Mouse (Mus musculus): ENCODE data around the gene Bloc1s3. TPM values are rescaled to one million over a fixed set of nuclear protein-coding genes. Genes with fewer than 3 reads are reported as not detected.

Gene Bloc1s3
- total and polyA plus RNA-seq, 3 experiments = 6.1 to 7.5 TPM; not detected in 1

- DNase-seq (ENCODE audit: low read depth, low spot score) = no peak
- Histone ChIP-seq H3K9me3 (replicated peaks; ENCODE audit: insufficient read depth, low read length) (no peaks in the 10 kb centered on the region), H3K4me3 (ENCODE audit: control insufficient read depth in 1 of 2, insufficient read depth in 1 of 2, low read depth in 2 of 2, low read length in 2 of 2) (no peak overlapping the region), H3K36me3 (ENCODE audit: control insufficient read depth in 1 of 2, insufficient read depth in 2 of 2, low read length in 2 of 2) (no peaks in the 10 kb centered on the region), H3K9ac (ENCODE audit: control insufficient read depth, low read depth, low read length, poor library complexity, severe bottlenecking) (no peak overlapping the region), H3K27me3 (ENCODE audit: control insufficient read depth in 1 of 2, insufficient read depth in 2 of 2, low read length in 2 of 2) (no peaks in the 10 kb centered on the region), H3K79me2 (ENCODE audit: control insufficient read depth, insufficient read depth, low read length, poor library complexity) (peaks cover 2% of the 10 kb centered on the region; the same call in 1 of the 2 replicates), H3K4me1 (ENCODE audit: control insufficient read depth in 1 of 2, insufficient read depth in 2 of 2, low read length in 2 of 2) (peaks cover 0 to 4% of the 10 kb centered on the region in 2 experiments; a peak in 2 of 4 replicates), H3K27ac (ENCODE audit: control insufficient read depth, low read depth, low read length) (no peak overlapping the region)
- TF ChIP-seq BHLHE40 (IDR thresholded peaks at IDR 0.05; ENCODE audit: borderline replicate concordance, low read depth, low read length) (no peak), MEF2A (IDR thresholded peaks at IDR 0.05; ENCODE audit: extremely low read depth, insufficient replicate concordance, low read depth, low read length, poor library complexity, severe bottlenecking) (no peak), HCFC1 (IDR thresholded peaks at IDR 0.05; ENCODE audit: low read depth, low read length) (no peak), RCOR1 (IDR thresholded peaks at IDR 0.05; ENCODE audit: low read depth, low read length) (no peak), POLR2AphosphoS2 (IDR thresholded peaks at IDR 0.05; ENCODE audit: low read length) (no peak), GATA1 (IDR thresholded peaks at IDR 0.05; ENCODE audit: low read depth, low read length) (no peak), KAT2A (conservative IDR thresholded peaks at IDR 0.05; ENCODE audit: low read depth, low read length) (no peak), ZMIZ1 (IDR thresholded peaks at IDR 0.05; ENCODE audit: low read depth, low read length) (no peak)
Measured at GRCm38 (mm10) chr7:19523757-19524419, 15.7 kb upstream of the Bloc1s3 start.

DNA sequence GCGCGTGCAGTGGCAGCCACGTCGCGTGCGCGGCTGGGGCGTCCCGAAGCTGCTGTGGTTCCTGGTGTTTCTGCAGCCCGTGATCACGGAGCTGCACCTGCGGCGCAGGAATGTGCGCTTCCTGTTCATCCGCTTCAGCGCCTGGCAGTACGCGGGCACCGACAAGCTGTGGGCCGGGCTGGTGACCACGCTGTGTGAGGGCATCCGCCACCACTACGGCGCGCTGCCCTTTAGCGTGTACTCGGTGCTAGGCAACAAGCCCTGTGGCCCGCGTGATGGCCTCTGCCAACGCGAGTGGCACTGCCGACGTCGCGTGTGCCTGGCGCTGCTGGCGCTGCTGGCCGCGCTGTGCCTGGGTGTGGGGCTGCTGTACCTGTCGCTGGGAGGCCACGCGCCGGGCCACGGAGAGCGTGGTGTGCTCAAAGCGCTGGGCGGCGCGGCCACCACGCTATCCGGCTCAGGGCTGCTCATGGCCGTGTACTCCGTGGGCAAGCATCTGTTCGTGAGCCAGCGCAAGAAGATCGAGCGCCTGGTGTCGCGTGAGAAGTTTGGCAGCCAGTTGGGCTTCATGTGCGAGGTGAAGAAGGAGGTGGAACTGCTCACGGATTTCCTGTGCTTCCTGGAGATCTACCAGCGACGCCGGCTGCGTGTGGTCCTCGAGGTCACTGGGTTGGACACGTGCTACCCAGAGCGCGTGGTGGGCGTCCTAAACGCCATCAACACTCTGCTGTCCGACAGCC, 15.0 kb upstream of the Bloc1s3 start:
- Histone ChIP-seq H3K4me3 (ENCODE audit: control insufficient read depth in 1 of 2, insufficient read depth in 1 of 2, low read depth in 2 of 2, low read length in 2 of 2) (no peak overlapping the region), H3K27me3 (ENCODE audit: control insufficient read depth in 1 of 2, insufficient read depth in 2 of 2, low read length in 2 of 2) (no peaks in the 10 kb centered on the region), H3K9me3 (replicated peaks; ENCODE audit: insufficient read depth, low read length) (no peaks in the 10 kb centered on the region), H3K36me3 (ENCODE audit: control insufficient read depth in 1 of 2, insufficient read depth in 2 of 2, low read length in 2 of 2) (no peaks in the 10 kb centered on the region), H3K27ac (ENCODE audit: control insufficient read depth, low read depth, low read length) (no peak overlapping the region), H3K79me2 (ENCODE audit: control insufficient read depth, insufficient read depth, low read length, poor library complexity) (peaks cover 2% of the 10 kb centered on the region; the same call in 1 of the 2 replicates), H3K4me1 (ENCODE audit: control insufficient read depth in 1 of 2, insufficient read depth in 2 of 2, low read length in 2 of 2) (peaks cover 0 to 4% of the 10 kb centered on the region in 2 experiments; a peak in 2 of 4 replicates), H3K9ac (ENCODE audit: control insufficient read depth, low read depth, low read length, poor library complexity, severe bottlenecking) (no peak overlapping the region)
- TF ChIP-seq TAL1 (IDR thresholded peaks at IDR 0.05; ENCODE audit: low read length) (no peak), ZC3H11A (IDR thresholded peaks at IDR 0.05; ENCODE audit: low read depth, low read length) (no peak), BHLHE40 (IDR thresholded peaks at IDR 0.05; ENCODE audit: borderline replicate concordance, low read depth, low read length) (no peak), MAFK (IDR thresholded peaks at IDR 0.05; ENCODE audit: borderline replicate concordance, low read depth, low read length) (no peak), MAX (IDR thresholded peaks at IDR 0.05; ENCODE audit: low read length) (no peak), ELF1 (IDR thresholded peaks at IDR 0.05; ENCODE audit: low read depth, low read length) (no peak), SMC3 (IDR thresholded peaks at IDR 0.05; ENCODE audit: low read depth, low read length) (no peak), EP300 (IDR thresholded peaks at IDR 0.05; ENCODE audit: low read depth in 1 of 2, low read length in 2 of 2) (no peak), SIN3A (IDR thresholded peaks at IDR 0.05; ENCODE audit: low read length) (no peak), HCFC1 (IDR thresholded peaks at IDR 0.05; ENCODE audit: low read depth, low read length) (no peak), MAZ (IDR thresholded peaks at IDR 0.05; ENCODE audit: low read depth, low read length) (no peak), TBP (IDR thresholded peaks at IDR 0.05; ENCODE audit: low read depth, low read length) (no peak), CHD1 (IDR thresholded peaks at IDR 0.05; ENCODE audit: low read depth, low read length) (no peak), CTCF (IDR thresholded peaks at IDR 0.05 in 2 of 3, conservative IDR thresholded peaks at IDR 0.05 in 1 of 3; ENCODE audit: control insufficient read depth in 1 of 3, insufficient read depth in 1 of 3, low read depth in 2 of 3, low read length in 3 of 3, poor library complexity in 1 of 3, severe bottlenecking in 1 of 3) (no peak), UBTF (IDR thresholded peaks at IDR 0.05; ENCODE audit: borderline replicate concordance, insufficient read depth, low read depth, low read length) (no peak), POLR2A (IDR thresholded peaks at IDR 0.05; ENCODE audit: control insufficient read depth in 1 of 2, insufficient read depth in 1 of 2, low read depth in 1 of 2, low read length in 2 of 2, poor library complexity in 1 of 2) (no peak), NELFE (IDR thresholded peaks at IDR 0.05; ENCODE audit: low read depth, low read length) (no peak), RAD21 (IDR thresholded peaks at IDR 0.05; ENCODE audit: low read depth, low read length) (no peak), ZMIZ1 (IDR thresholded peaks at IDR 0.05; ENCODE audit: low read depth, low read length) (no peak), POLR2AphosphoS2 (IDR thresholded peaks at IDR 0.05; ENCODE audit: low read length) (no peak)
- DNase-seq (ENCODE audit: low read depth, low spot score) = no peak
